Mouse (Mus musculus) bone marrow, adult 2 months (tissue): ENCODE data around the gene Gm20431.

Experiments used
- CTCF ChIP-seq: fragments of 200-500 bp; IDR thresholded peaks from 2 replicates; pipeline ENCODE4 v1.5.1; 2011; ENCODE audit warnings: low read length, control low read depth; ENCODE audit not compliant: control insufficient read depth, insufficient read depth
- POLR2A ChIP-seq: fragments of 200-500 bp; IDR thresholded peaks from 2 replicates; pipeline ENCODE4 v1.6.1; 2011; ENCODE audit warnings: low read depth, mild to moderate bottlenecking, control low read depth, low read length, borderline replicate concordance; ENCODE audit not compliant: control insufficient read depth

DNA sequence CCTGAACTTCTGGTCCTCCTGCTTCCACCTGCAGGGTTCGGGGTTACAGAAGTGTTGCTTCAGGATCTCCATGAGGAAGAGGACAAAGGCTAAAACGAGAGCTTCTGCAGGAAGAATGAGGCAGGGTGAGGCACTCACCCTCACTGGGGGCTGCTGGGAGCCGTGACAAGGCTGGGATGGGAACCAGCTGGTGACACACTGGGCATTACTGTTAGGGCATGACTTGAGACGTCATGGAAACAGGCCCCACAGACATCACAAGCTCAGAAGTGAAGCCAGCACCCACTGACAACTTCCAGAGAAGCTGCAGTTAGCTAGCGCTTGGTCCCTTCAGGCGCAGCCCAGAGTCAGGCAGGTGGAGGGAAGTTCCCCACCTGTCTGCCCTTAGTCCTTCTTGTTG, 61.4 kb downstream of the Gm20431 start:
- TF ChIP-seq POLR2A (no peak), CTCF (no peak)
